Mouse (Mus musculus) bone marrow macrophage, adult 2 months (primary cell): Measurements from ENCODE around the gene Eif5. TPM values are rescaled to one million over a fixed set of nuclear protein-coding genes. Genes with fewer than 3 reads are reported as not detected.

ENCODE experiments used
- H3K27ac ChIP-seq: 2 replicates; pipeline ENCODE4 v1.5.1; 2012; ENCODE audit warnings: low read depth, low read length; ENCODE audit not compliant: insufficient read depth
- H3K4me1 ChIP-seq: 2 replicates; pipeline ENCODE4 v1.6.1; 2012; ENCODE audit warnings: low read length; ENCODE audit not compliant: control insufficient read depth, insufficient read depth
- H3K4me3 ChIP-seq: 2 replicates; pipeline ENCODE4 v1.5.1; 2012; ENCODE audit warnings: mild to moderate bottlenecking, low read length, moderate library complexity; ENCODE audit not compliant: insufficient read depth
- CTCF ChIP-seq: IDR thresholded peaks from 2 replicates; pipeline ENCODE4 v1.5.1; 2012; ENCODE audit warnings: low read depth, mild to moderate bottlenecking, low read length, moderate library complexity
- POLR2A ChIP-seq: IDR thresholded peaks from 2 replicates; pipeline ENCODE4 v1.6.1; 2012; ENCODE audit warnings: mild to moderate bottlenecking, low read depth, low read length, borderline replicate concordance
- polyA plus RNA-seq: library from polyadenylated mRNA; stranded (reverse); fragments of >200 nt; gene quantifications from 2 replicates; pipeline ENCODE4 v1.2.4, GENCODE M21; 2012; ENCODE audit not compliant: missing spikeins, insufficient read depth, insufficient read length

Eif5 gene
- polyA plus RNA-seq, 1 experiment = 147 TPM

GRCm38 (mm10) chr12:111519821-111520220, 18.0 kb upstream of the Eif5 start:
- no peak overlapping the region for H3K4me3 ChIP-seq
- no peak for TF ChIP-seq POLR2A
- no peak for TF ChIP-seq CTCF
- H3K4me1 ChIP-seq = peaks cover 7% of the 10 kb centered on the region
- no peak overlapping the region for H3K27ac ChIP-seq

- no peak overlapping the region for H3K27ac ChIP-seq
- TF ChIP-seq POLR2A (no peak), CTCF (no peak)
- H3K4me1 ChIP-seq = peaks cover 11% of the 10 kb centered on the region
Measured at GRCm38 (mm10) chr12:111520994-111521393, 16.8 kb upstream of the Eif5 start.

GRCm38 (mm10) chr12:111524469-111524868, 13.3 kb upstream of the Eif5 start:
- H3K27ac ChIP-seq = no peak overlapping the region
- no peak for TF ChIP-seq CTCF

More at GRCm38 (mm10) chr12:111520994-111521393, 16.8 kb upstream of the Eif5 start:
- no peak overlapping the region for H3K4me3 ChIP-seq

GRCm38 (mm10) chr12:111524883-111525282, 12.9 kb upstream of the Eif5 start:
- no peak overlapping the region for H3K4me3 ChIP-seq
- H3K4me1 ChIP-seq = peaks cover 11% of the 10 kb centered on the region
- H3K27ac ChIP-seq = no peak overlapping the region
- no peak for TF ChIP-seq POLR2A
- TF ChIP-seq CTCF = no peak

More at GRCm38 (mm10) chr12:111524469-111524868, 13.3 kb upstream of the Eif5 start:
- no peak overlapping the region for H3K4me3 ChIP-seq
- H3K4me1 ChIP-seq = peaks cover 11% of the 10 kb centered on the region

- no peak overlapping the region for H3K4me3 ChIP-seq
- no peak overlapping the region for H3K27ac ChIP-seq
- TF ChIP-seq CTCF = no peak
- TF ChIP-seq POLR2A = no peak
- H3K4me1 ChIP-seq = peaks cover 11% of the 10 kb centered on the region
Measured at GRCm38 (mm10) chr12:111527643-111528281, 10.1 kb upstream of the Eif5 start.

- Histone ChIP-seq H3K4me1 (peaks cover 11% of the 10 kb centered on the region), H3K4me3 (no peak overlapping the region), H3K27ac (no peak overlapping the region)
- no peak for TF ChIP-seq CTCF
- no peak for TF ChIP-seq POLR2A
Measured at GRCm38 (mm10) chr12:111529192-111529591, 8.6 kb upstream of the Eif5 start.

GRCm38 (mm10) chr12:111533096-111533794, 4.6 kb upstream of the Eif5 start:
- H3K4me1 ChIP-seq = peaks cover 20% of the 10 kb centered on the region
- H3K4me3 ChIP-seq = no peak overlapping the region
- TF ChIP-seq POLR2A (no peak), CTCF (no peak)
- no peak overlapping the region for H3K27ac ChIP-seq

- TF ChIP-seq POLR2A (no peak), CTCF (no peak)
- H3K4me1 ChIP-seq = peaks cover 29% of the 10 kb centered on the region
- no peak overlapping the region for H3K27ac ChIP-seq
- no peak overlapping the region for H3K4me3 ChIP-seq
Measured at GRCm38 (mm10) chr12:111535281-111535680, 2.5 kb upstream of the Eif5 start.

GRCm38 (mm10) chr12:111535762-111536161, 2.1 kb upstream of the Eif5 start:
- peaks cover 29% of the 10 kb centered on the region for H3K4me1 ChIP-seq
- no peak for TF ChIP-seq POLR2A
- TF ChIP-seq CTCF = no peak
- no peak overlapping the region for H3K4me3 ChIP-seq
- no peak overlapping the region for H3K27ac ChIP-seq

GRCm38 (mm10) chr12:111536746-111537145, 1.1 kb upstream of the Eif5 start:
- peaks cover 31% of the 10 kb centered on the region for H3K4me1 ChIP-seq
- no peak overlapping the region for H3K27ac ChIP-seq
- peak overlapping the region; percentile 97 for H3K4me3 ChIP-seq
- no peak for TF ChIP-seq POLR2A
- TF ChIP-seq CTCF = no peak
